Mouse (Mus musculus): Measurements from ENCODE around the gene Pmf1. TPM values are rescaled to one million over a fixed set of nuclear protein-coding genes. Genes with fewer than 3 reads are reported as not detected.
A peak's percentile ranks its signal among the peaks of the same experiment; 100 is the strongest.

Gene Pmf1
- polyA plus RNA-seq, 1 experiment from 2014 or later = 30.6 TPM

DNA sequence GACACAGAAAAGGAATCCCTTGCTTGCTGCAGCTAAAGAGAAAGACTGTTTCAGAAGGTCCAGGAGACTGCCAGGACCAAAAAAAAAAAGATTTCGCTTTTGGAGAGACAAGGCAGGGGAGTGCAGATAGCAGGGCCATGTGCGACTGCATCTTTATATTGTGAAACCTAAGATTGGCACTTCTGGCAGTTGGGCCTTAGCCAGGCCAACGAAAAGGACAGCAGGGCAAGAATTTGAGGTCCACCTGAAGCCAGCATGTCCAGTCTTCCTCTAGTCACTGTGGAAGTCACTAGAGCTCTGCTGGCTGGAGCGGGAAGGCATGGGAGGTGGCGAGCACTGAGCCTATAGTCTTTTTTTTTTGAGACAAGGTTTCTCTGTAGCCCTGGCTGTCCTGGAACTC, 1.2 kb downstream of the Pmf1 start:
- H3K27me3 ChIP-seq (replicated peaks; ENCODE audit: control insufficient read depth, insufficient read depth, low read length) = no peaks in the 10 kb centered on the region
- peaks cover 11% of the 10 kb centered on the region for H3K4me1 ChIP-seq (ENCODE audit: control insufficient read depth, insufficient read depth, low read depth, low read length)
- no peak overlapping the region for H3K4me3 ChIP-seq (ENCODE audit: low read length)
- H3K9ac ChIP-seq (ENCODE audit: low read depth, low read length) = peak overlapping the region; percentile 8; the same call in 1 of the 2 replicates
- H3K4me2 ChIP-seq (ENCODE audit: low read length) = peak overlapping the region; percentile 81
- no peak for ATAC-seq
- H3K27ac ChIP-seq (ENCODE audit: low read depth, low read length) = no peak overlapping the region
- H3K36me3 ChIP-seq (ENCODE audit: control insufficient read depth, insufficient read depth, low read length) = peaks cover 8% of the 10 kb centered on the region; the same call in 1 of the 2 replicates
- no peaks in the 10 kb centered on the region for H3K9me3 ChIP-seq (ENCODE audit: control insufficient read depth, low read length)
- WGBS = 71% methylated on average over 5 of the region's 5 CpGs

DNA sequence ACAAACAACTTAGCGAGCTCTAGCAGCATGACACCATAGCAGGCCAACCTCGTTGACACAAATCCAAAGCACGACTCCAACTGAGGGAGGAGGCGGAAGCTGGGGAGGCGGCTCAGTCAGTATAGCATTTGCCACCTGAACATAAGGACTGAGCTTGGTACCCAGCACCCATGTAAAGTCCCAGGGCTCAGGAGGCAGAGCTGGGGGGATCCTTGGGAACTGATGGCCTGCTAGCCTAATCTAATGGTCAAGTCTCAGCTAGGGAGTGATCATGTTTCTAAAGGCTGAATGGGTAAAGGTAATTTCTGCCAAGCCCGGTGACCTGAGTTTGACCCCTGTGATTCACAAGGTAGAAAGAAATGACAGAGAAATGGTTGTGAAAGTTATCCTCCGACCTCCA, 2.6 kb downstream of the Pmf1 start:
- no peak overlapping the region for H3K4me2 ChIP-seq (ENCODE audit: low read length)
- peaks cover 11% of the 10 kb centered on the region for H3K4me1 ChIP-seq (ENCODE audit: control insufficient read depth, insufficient read depth, low read depth, low read length)
- ATAC-seq = no peak
- 60% methylated on average over 7 of the region's 7 CpGs for WGBS
- H3K9ac ChIP-seq (ENCODE audit: low read depth, low read length) = no peak overlapping the region
- no peaks in the 10 kb centered on the region for H3K9me3 ChIP-seq (ENCODE audit: control insufficient read depth, low read length)
- no peak overlapping the region for H3K4me3 ChIP-seq (ENCODE audit: low read length)
- peaks cover 4% of the 10 kb centered on the region; the same call in 1 of the 2 replicates for H3K36me3 ChIP-seq (ENCODE audit: control insufficient read depth, insufficient read depth, low read length)
- no peak overlapping the region for H3K27ac ChIP-seq (ENCODE audit: low read depth, low read length)
- no peaks in the 10 kb centered on the region for H3K27me3 ChIP-seq (replicated peaks; ENCODE audit: control insufficient read depth, insufficient read depth, low read length)

DNA sequence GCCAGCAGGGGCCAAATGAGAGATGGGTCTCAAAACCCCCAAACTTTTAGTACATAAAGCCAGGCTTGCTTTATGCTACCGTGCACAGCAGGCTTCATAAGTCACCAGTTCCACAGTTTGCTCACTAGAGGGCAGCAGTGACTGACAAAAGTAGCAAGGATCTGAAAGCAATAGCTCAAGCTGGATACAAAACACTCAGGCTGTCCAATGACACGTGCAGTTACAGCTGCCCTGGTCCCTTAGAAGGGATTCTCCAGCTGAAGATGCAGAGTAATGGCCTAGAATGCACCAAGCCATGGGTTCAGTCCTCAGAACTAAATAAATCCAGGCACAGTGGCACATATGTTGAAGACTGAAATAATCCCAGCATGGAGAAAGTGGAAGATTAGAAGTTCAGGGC, 3.0 kb downstream of the Pmf1 start:
- 0% methylated on average over 2 of the region's 2 CpGs for WGBS
- H3K4me1 ChIP-seq (ENCODE audit: control insufficient read depth, insufficient read depth, low read depth, low read length) = peaks cover 11% of the 10 kb centered on the region
- peaks cover 1% of the 10 kb centered on the region; the same call in 1 of the 2 replicates for H3K36me3 ChIP-seq (ENCODE audit: control insufficient read depth, insufficient read depth, low read length)
- no peak overlapping the region for H3K27ac ChIP-seq (ENCODE audit: low read depth, low read length)
- peak; percentile 51; the same call in 1 of the 2 replicates for ATAC-seq
- no peak overlapping the region for H3K4me2 ChIP-seq (ENCODE audit: low read length)
- H3K9ac ChIP-seq (ENCODE audit: low read depth, low read length) = no peak overlapping the region
- no peak overlapping the region for H3K4me3 ChIP-seq (ENCODE audit: low read length)
- H3K27me3 ChIP-seq (replicated peaks; ENCODE audit: control insufficient read depth, insufficient read depth, low read length) = no peaks in the 10 kb centered on the region
- H3K9me3 ChIP-seq (ENCODE audit: control insufficient read depth, low read length) = no peaks in the 10 kb centered on the region

DNA sequence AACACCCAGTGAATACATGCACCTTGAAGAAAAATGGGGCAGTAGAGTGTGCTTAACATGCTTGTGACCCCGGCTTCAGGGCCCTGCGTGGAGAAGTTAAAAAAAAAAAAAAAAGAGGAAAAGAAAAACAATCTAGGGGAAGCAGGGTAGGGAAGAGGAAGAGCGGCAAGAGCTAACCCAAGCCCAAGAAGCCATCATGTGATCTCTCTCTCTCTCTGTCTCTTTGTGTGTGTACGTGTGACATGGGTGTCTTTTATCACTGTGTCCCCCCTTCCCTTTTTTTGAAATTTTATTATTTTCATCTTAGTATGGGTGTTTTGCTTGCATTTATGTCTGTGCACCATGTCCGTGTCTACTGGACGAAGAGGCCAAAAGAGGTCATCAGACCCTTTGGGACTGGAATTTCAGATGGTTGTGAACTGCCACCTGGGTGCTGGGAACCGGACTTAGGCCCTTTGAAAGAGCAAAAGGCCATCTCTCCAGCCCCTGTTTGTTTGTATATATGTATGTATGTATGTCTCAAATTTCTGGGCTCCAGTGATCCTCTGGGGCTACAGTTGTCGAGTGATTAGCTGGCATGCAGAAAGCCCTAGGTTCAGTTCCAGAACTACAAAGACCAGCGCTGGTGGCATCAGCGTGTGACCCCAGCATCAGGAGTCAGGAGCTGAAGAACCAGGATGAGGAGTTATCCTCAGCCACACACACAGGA, 6.5 kb downstream of the Pmf1 start:
- Histone ChIP-seq H3K9me3 (ENCODE audit: control insufficient read depth, low read length) (no peaks in the 10 kb centered on the region), H3K27me3 (replicated peaks; ENCODE audit: control insufficient read depth, insufficient read depth, low read length) (no peaks in the 10 kb centered on the region), H3K27ac (ENCODE audit: low read depth, low read length) (no peak overlapping the region), H3K9ac (ENCODE audit: low read depth, low read length) (no peak overlapping the region), H3K4me2 (ENCODE audit: low read length) (no peak overlapping the region), H3K36me3 (ENCODE audit: control insufficient read depth, insufficient read depth, low read length) (no peaks in the 10 kb centered on the region), H3K4me3 (ENCODE audit: low read length) (no peak overlapping the region), H3K4me1 (ENCODE audit: control insufficient read depth, insufficient read depth, low read depth, low read length) (no peaks in the 10 kb centered on the region)
- no peak for ATAC-seq
- WGBS = 94% methylated on average over 10 of the region's 10 CpGs

DNA sequence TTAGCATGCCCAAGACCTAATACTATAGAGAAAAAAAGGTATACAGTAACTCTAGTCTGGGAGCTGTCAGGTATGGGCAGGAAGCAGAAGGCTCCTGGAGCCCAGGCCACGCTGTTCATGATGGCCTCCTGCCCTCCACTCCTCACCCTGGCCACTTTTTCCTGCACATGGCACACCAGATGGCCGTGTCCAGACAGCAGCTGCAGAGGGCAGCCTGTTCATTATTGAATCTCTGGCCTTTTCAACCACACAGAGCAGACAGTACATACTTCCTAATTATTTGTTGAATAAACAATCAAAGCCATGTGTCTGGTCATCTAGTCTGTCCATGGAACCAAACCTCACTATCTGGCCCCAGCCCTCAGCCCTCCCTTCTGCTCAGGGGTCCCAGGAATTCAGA, 11.5 kb downstream of the Pmf1 start:
- 61% methylated on average over 2 of the region's 2 CpGs for WGBS

DNA sequence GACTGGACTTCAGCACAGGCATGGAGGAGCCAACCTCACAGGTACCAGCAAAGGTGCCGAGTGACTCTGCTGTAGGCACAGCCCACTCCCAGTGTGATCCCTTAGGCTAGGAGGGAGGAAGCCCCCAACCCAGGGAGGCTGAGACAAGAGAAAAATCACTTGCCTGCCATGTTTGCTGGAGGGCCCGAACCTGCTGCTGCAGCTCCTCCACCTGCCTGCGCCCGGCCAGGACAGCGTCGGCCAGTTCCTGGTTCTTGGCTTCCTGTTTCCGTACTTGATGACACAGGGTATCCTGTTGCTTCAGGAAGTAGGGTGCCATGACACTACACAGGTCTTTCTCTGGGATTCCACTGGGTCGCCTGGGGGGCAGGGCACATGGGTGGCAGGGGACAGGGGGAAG, 14.4 kb downstream of the Pmf1 start:
- no peaks in the 10 kb centered on the region for H3K27me3 ChIP-seq (replicated peaks; ENCODE audit: control insufficient read depth, insufficient read depth, low read length)
- no peak overlapping the region for H3K27ac ChIP-seq (ENCODE audit: low read depth, low read length)
- no peaks in the 10 kb centered on the region for H3K9me3 ChIP-seq (ENCODE audit: control insufficient read depth, low read length)
- H3K4me2 ChIP-seq (ENCODE audit: low read length) = no peak overlapping the region
- WGBS = 88% methylated on average over 8 of the region's 8 CpGs
- no peak for ATAC-seq
- H3K4me1 ChIP-seq (ENCODE audit: control insufficient read depth, insufficient read depth, low read depth, low read length) = no peaks in the 10 kb centered on the region
- no peaks in the 10 kb centered on the region for H3K36me3 ChIP-seq (ENCODE audit: control insufficient read depth, insufficient read depth, low read length)
- H3K9ac ChIP-seq (ENCODE audit: low read depth, low read length) = no peak overlapping the region
- no peak overlapping the region for H3K4me3 ChIP-seq (ENCODE audit: low read length)

More for the DNA sequence above, 11.5 kb downstream of the Pmf1 start:
- no peaks in the 10 kb centered on the region for H3K36me3 ChIP-seq (ENCODE audit: control insufficient read depth, insufficient read depth, low read length)
- ATAC-seq = peak; percentile 42; the same call in 1 of the 2 replicates
- no peak overlapping the region for H3K27ac ChIP-seq (ENCODE audit: low read depth, low read length)
- H3K9me3 ChIP-seq (ENCODE audit: control insufficient read depth, low read length) = no peaks in the 10 kb centered on the region
- H3K27me3 ChIP-seq (replicated peaks; ENCODE audit: control insufficient read depth, insufficient read depth, low read length) = no peaks in the 10 kb centered on the region
- H3K4me3 ChIP-seq (ENCODE audit: low read length) = no peak overlapping the region
- H3K4me2 ChIP-seq (ENCODE audit: low read length) = no peak overlapping the region
- H3K9ac ChIP-seq (ENCODE audit: low read depth, low read length) = no peak overlapping the region
- H3K4me1 ChIP-seq (ENCODE audit: control insufficient read depth, insufficient read depth, low read depth, low read length) = no peaks in the 10 kb centered on the region

DNA sequence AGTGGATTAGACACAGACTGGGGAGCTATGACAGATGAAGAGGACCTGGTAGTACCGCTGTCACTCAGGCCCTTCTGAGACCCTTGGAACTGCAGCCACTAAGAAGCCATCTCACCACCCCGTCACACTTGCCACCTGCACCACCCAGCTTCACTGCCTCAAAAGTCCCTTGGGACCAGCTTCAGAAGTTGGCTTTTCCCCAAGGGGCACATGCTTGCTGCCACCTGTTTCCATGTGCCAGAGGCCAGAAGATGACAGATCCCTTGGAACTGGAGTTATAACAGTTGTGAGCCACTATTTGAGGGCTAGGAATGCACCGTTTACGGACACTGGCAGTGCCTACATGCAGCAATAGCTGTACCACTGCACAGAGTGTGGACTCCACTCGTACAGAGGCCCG, 14.8 kb downstream of the Pmf1 start:
- H3K9me3 ChIP-seq (ENCODE audit: control insufficient read depth, low read length) = no peaks in the 10 kb centered on the region
- H3K4me2 ChIP-seq (ENCODE audit: low read length) = no peak overlapping the region
- H3K9ac ChIP-seq (ENCODE audit: low read depth, low read length) = no peak overlapping the region
- 87% methylated on average over 6 of the region's 6 CpGs for WGBS
- H3K4me3 ChIP-seq (ENCODE audit: low read length) = no peak overlapping the region
- no peaks in the 10 kb centered on the region for H3K36me3 ChIP-seq (ENCODE audit: control insufficient read depth, insufficient read depth, low read length)
- no peak for ATAC-seq
- H3K27me3 ChIP-seq (replicated peaks; ENCODE audit: control insufficient read depth, insufficient read depth, low read length) = no peaks in the 10 kb centered on the region
- no peaks in the 10 kb centered on the region for H3K4me1 ChIP-seq (ENCODE audit: control insufficient read depth, insufficient read depth, low read depth, low read length)
- H3K27ac ChIP-seq (ENCODE audit: low read depth, low read length) = no peak overlapping the region

DNA sequence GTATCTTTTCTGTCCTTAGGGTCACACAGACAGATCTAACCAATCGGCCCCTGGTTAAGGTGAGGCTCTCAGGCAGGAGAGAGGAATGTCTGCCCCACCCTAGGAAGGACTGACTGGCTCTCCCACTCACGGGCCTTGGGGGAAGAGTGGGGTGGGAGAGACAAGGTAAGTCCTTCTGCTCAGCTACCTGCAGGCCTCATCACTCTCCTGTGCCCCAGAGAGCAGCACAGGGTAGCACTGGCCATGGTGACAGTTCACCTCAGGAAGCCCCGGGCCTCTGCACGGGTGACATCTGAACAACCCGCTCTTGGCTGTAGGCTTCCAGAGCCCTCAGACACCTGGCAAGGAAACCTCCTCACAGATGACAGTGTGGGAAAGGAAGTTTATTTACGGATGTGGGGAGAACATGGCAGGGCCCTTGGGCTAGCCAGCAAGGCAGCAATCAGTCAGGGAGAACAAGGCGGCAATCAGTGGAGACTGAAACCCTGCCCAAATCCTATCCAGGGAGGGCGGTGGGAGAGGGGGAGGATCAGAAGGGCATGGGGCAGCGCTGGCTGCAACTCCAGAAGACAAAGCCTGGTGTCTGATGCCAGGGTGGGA, 16.3 kb downstream of the Pmf1 start:
- Histone ChIP-seq H3K27me3 (replicated peaks; ENCODE audit: control insufficient read depth, insufficient read depth, low read length) (no peaks in the 10 kb centered on the region), H3K4me1 (ENCODE audit: control insufficient read depth, insufficient read depth, low read depth, low read length) (no peaks in the 10 kb centered on the region), H3K36me3 (ENCODE audit: control insufficient read depth, insufficient read depth, low read length) (no peaks in the 10 kb centered on the region), H3K4me2 (ENCODE audit: low read length) (no peak overlapping the region), H3K9ac (ENCODE audit: low read depth, low read length) (no peak overlapping the region), H3K9me3 (ENCODE audit: control insufficient read depth, low read length) (no peaks in the 10 kb centered on the region), H3K27ac (ENCODE audit: low read depth, low read length) (no peak overlapping the region), H3K4me3 (ENCODE audit: low read length) (no peak overlapping the region)
- no peak for ATAC-seq
- 86% methylated on average over 9 of the region's 9 CpGs for WGBS

DNA sequence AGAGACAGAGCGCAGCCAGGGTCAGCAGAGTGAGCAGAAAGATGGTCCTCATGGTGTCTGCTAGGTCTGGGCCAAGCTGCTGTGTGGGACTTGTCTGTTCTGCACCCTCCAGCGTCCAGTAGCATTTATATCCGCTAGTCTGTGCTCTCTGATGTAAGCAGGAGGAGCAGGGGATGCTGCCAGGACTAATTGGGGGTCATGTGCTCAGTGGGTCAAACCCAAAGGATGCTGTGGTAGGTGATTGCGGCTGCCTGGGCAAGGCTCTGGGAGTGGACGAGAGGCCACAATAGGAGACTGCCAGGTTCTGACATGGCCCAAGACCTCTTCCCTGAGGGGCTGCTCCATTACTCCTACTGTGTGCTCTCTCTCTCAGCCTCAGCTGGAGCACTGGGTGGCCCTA, 25.8 kb downstream of the Pmf1 start, which contains the start of gene Bglap:
Bglap (minus strand) TSS at position 101 of the 400 bp plus-strand sequence.
- Histone ChIP-seq H3K4me2 (ENCODE audit: low read length) (no peak within 1 kb of the TSS), H3K27ac (ENCODE audit: low read depth, low read length) (no peak within 1 kb of the TSS), H3K27me3 (replicated peaks; ENCODE audit: control insufficient read depth, insufficient read depth, low read length) (no peaks in the 10 kb centered on the region), H3K9ac (ENCODE audit: low read depth, low read length) (no peak within 1 kb of the TSS), H3K4me3 (ENCODE audit: low read length) (no peak within 1 kb of the TSS), H3K9me3 (ENCODE audit: control insufficient read depth, low read length) (no peaks in the 10 kb centered on the region), H3K36me3 (ENCODE audit: control insufficient read depth, insufficient read depth, low read length) (no peaks in the 10 kb centered on the region), H3K4me1 (ENCODE audit: control insufficient read depth, insufficient read depth, low read depth, low read length) (no peaks in the 10 kb centered on the region)
- 86% methylated on average over 5 of the region's 5 CpGs for WGBS
- no peak for ATAC-seq
